Mouse (Mus musculus): ENCODE data around the gene Tmem120a. TPM values are rescaled to one million over a fixed set of nuclear protein-coding genes. Genes with fewer than 3 reads are reported as not detected.

Gene Tmem120a
- polyA plus RNA-seq, 1 experiment from 2014 or later: 87.8 TPM

- H3K4me1 ChIP-seq (ENCODE audit: control insufficient read depth, insufficient read depth, low read length): peaks cover 34% of the 10 kb centered on the region
- H3K36me3 ChIP-seq (ENCODE audit: control insufficient read depth, insufficient read depth, low read length): peaks cover 37% of the 10 kb centered on the region
- ATAC-seq: no peak
- H3K4me2 ChIP-seq (ENCODE audit: low read length): no peak overlapping the region
- H3K9ac ChIP-seq (ENCODE audit: low read depth, low read length): no peak overlapping the region
- H3K27me3 ChIP-seq (ENCODE audit: control insufficient read depth, insufficient read depth, low read depth, low read length): no peaks in the 10 kb centered on the region
- H3K4me3 ChIP-seq (ENCODE audit: low read depth, low read length): no peak overlapping the region
- H3K9me3 ChIP-seq (replicated peaks; ENCODE audit: control insufficient read depth, low read length, poor library complexity, severe bottlenecking): no peaks in the 10 kb centered on the region
- H3K27ac ChIP-seq (ENCODE audit: low read length): no peak overlapping the region
- WGBS: 94% methylated on average over 9 of the region's 9 CpGs
Observed at GRCm38 (mm10) chr5:135727871-135728270, 16.4 kb downstream of the Tmem120a start.

- peak overlapping the region; percentile 18 for H3K27ac ChIP-seq (ENCODE audit: low read length)
- peak overlapping the region; percentile 48 for H3K4me2 ChIP-seq (ENCODE audit: low read length)
- H3K27me3 ChIP-seq (ENCODE audit: control insufficient read depth, insufficient read depth, low read depth, low read length): no peaks in the 10 kb centered on the region
- 74% methylated on average over 2 of the region's 2 CpGs for WGBS
- ATAC-seq: no peak
- H3K9me3 ChIP-seq (replicated peaks; ENCODE audit: control insufficient read depth, low read length, poor library complexity, severe bottlenecking): no peaks in the 10 kb centered on the region
- peaks cover 27% of the 10 kb centered on the region for H3K36me3 ChIP-seq (ENCODE audit: control insufficient read depth, insufficient read depth, low read length)
- peaks cover 34% of the 10 kb centered on the region for H3K4me1 ChIP-seq (ENCODE audit: control insufficient read depth, insufficient read depth, low read length)
- H3K9ac ChIP-seq (ENCODE audit: low read depth, low read length): peak overlapping the region; percentile 30; the same call in 1 of the 2 replicates
- H3K4me3 ChIP-seq (ENCODE audit: low read depth, low read length): no peak overlapping the region
Observed at GRCm38 (mm10) chr5:135726641-135727346, 17.5 kb downstream of the Tmem120a start.

GRCm38 (mm10) chr5:135725991-135726390 lies 18.3 kb downstream of the Tmem120a start:
- ATAC-seq: no peak
- 22% methylated on average over 6 of the region's 6 CpGs for WGBS
- H3K27me3 ChIP-seq (ENCODE audit: control insufficient read depth, insufficient read depth, low read depth, low read length): no peaks in the 10 kb centered on the region
- H3K36me3 ChIP-seq (ENCODE audit: control insufficient read depth, insufficient read depth, low read length): peaks cover 19% of the 10 kb centered on the region
- H3K4me3 ChIP-seq (ENCODE audit: low read depth, low read length): peak overlapping the region; percentile 14; the same call in 1 of the 2 replicates
- H3K9me3 ChIP-seq (replicated peaks; ENCODE audit: control insufficient read depth, low read length, poor library complexity, severe bottlenecking): no peaks in the 10 kb centered on the region
- peak overlapping the region; percentile 48 for H3K4me2 ChIP-seq (ENCODE audit: low read length)
- H3K9ac ChIP-seq (ENCODE audit: low read depth, low read length): peak overlapping the region; percentile 52; the same call in 1 of the 2 replicates
- peaks cover 34% of the 10 kb centered on the region for H3K4me1 ChIP-seq (ENCODE audit: control insufficient read depth, insufficient read depth, low read length)
- H3K27ac ChIP-seq (ENCODE audit: low read length): peak overlapping the region; percentile 80

GRCm38 (mm10) chr5:135725391-135725841 lies 18.8 kb downstream of the Tmem120a start:
- peak; percentile 85 for ATAC-seq
- WGBS: 2% methylated on average over 8 of the region's 8 CpGs
- Histone ChIP-seq H3K9ac (ENCODE audit: low read depth, low read length) (peak overlapping the region; percentile 30), H3K4me3 (ENCODE audit: low read depth, low read length) (peak overlapping the region; percentile 14; the same call in 1 of the 2 replicates), H3K27me3 (ENCODE audit: control insufficient read depth, insufficient read depth, low read depth, low read length) (no peaks in the 10 kb centered on the region), H3K9me3 (replicated peaks; ENCODE audit: control insufficient read depth, low read length, poor library complexity, severe bottlenecking) (no peaks in the 10 kb centered on the region), H3K36me3 (ENCODE audit: control insufficient read depth, insufficient read depth, low read length) (peaks cover 13% of the 10 kb centered on the region), H3K4me1 (ENCODE audit: control insufficient read depth, insufficient read depth, low read length) (peaks cover 34% of the 10 kb centered on the region), H3K4me2 (ENCODE audit: low read length) (peak overlapping the region; percentile 48), H3K27ac (ENCODE audit: low read length) (peak overlapping the region; percentile 80)

GRCm38 (mm10) chr5:135724536-135725322 lies 19.5 kb downstream of the Tmem120a start:
- H3K4me3 ChIP-seq (ENCODE audit: low read depth, low read length): no peak overlapping the region
- 2% methylated on average over 9 of the region's 9 CpGs for WGBS
- peak overlapping the region; percentile 48; the same call in 1 of the 2 replicates for H3K4me2 ChIP-seq (ENCODE audit: low read length)
- peaks cover 6% of the 10 kb centered on the region for H3K36me3 ChIP-seq (ENCODE audit: control insufficient read depth, insufficient read depth, low read length)
- H3K9me3 ChIP-seq (replicated peaks; ENCODE audit: control insufficient read depth, low read length, poor library complexity, severe bottlenecking): no peaks in the 10 kb centered on the region
- H3K9ac ChIP-seq (ENCODE audit: low read depth, low read length): peak overlapping the region; percentile 30
- H3K27me3 ChIP-seq (ENCODE audit: control insufficient read depth, insufficient read depth, low read depth, low read length): no peaks in the 10 kb centered on the region
- peak; percentile 77 for ATAC-seq
- peaks cover 34% of the 10 kb centered on the region for H3K4me1 ChIP-seq (ENCODE audit: control insufficient read depth, insufficient read depth, low read length)
- H3K27ac ChIP-seq (ENCODE audit: low read length): peak overlapping the region; percentile 80

GRCm38 (mm10) chr5:135723165-135723751 lies 21.0 kb downstream of the Tmem120a start:
- ATAC-seq: no peak
- H3K4me1 ChIP-seq (ENCODE audit: control insufficient read depth, insufficient read depth, low read length): peaks cover 34% of the 10 kb centered on the region
- WGBS: 81% methylated on average over 3 of the region's 3 CpGs
- no peaks in the 10 kb centered on the region for H3K27me3 ChIP-seq (ENCODE audit: control insufficient read depth, insufficient read depth, low read depth, low read length)
- no peak overlapping the region for H3K27ac ChIP-seq (ENCODE audit: low read length)
- no peaks in the 10 kb centered on the region for H3K36me3 ChIP-seq (ENCODE audit: control insufficient read depth, insufficient read depth, low read length)
- no peaks in the 10 kb centered on the region for H3K9me3 ChIP-seq (replicated peaks; ENCODE audit: control insufficient read depth, low read length, poor library complexity, severe bottlenecking)
- H3K4me3 ChIP-seq (ENCODE audit: low read depth, low read length): no peak overlapping the region
- no peak overlapping the region for H3K4me2 ChIP-seq (ENCODE audit: low read length)
- H3K9ac ChIP-seq (ENCODE audit: low read depth, low read length): no peak overlapping the region

GRCm38 (mm10) chr5:135722121-135722520 lies 22.1 kb downstream of the Tmem120a start:
- no peak for ATAC-seq
- Histone ChIP-seq H3K4me3 (ENCODE audit: low read depth, low read length) (no peak overlapping the region), H3K27me3 (ENCODE audit: control insufficient read depth, insufficient read depth, low read depth, low read length) (no peaks in the 10 kb centered on the region), H3K9me3 (replicated peaks; ENCODE audit: control insufficient read depth, low read length, poor library complexity, severe bottlenecking) (no peaks in the 10 kb centered on the region), H3K36me3 (ENCODE audit: control insufficient read depth, insufficient read depth, low read length) (no peaks in the 10 kb centered on the region), H3K4me1 (ENCODE audit: control insufficient read depth, insufficient read depth, low read length) (peaks cover 32% of the 10 kb centered on the region), H3K27ac (ENCODE audit: low read length) (no peak overlapping the region), H3K4me2 (ENCODE audit: low read length) (no peak overlapping the region), H3K9ac (ENCODE audit: low read depth, low read length) (no peak overlapping the region)
- WGBS: 76% methylated on average over 11 of the region's 11 CpGs

- Histone ChIP-seq H3K4me2 (ENCODE audit: low read length) (no peak overlapping the region), H3K9ac (ENCODE audit: low read depth, low read length) (no peak overlapping the region), H3K27ac (ENCODE audit: low read length) (no peak overlapping the region), H3K9me3 (replicated peaks; ENCODE audit: control insufficient read depth, low read length, poor library complexity, severe bottlenecking) (no peaks in the 10 kb centered on the region), H3K36me3 (ENCODE audit: control insufficient read depth, insufficient read depth, low read length) (peaks cover 3% of the 10 kb centered on the region), H3K4me3 (ENCODE audit: low read depth, low read length) (no peak overlapping the region), H3K27me3 (ENCODE audit: control insufficient read depth, insufficient read depth, low read depth, low read length) (no peaks in the 10 kb centered on the region), H3K4me1 (ENCODE audit: control insufficient read depth, insufficient read depth, low read length) (peaks cover 22% of the 10 kb centered on the region)
- WGBS: 94% methylated on average over 8 of the region's 8 CpGs
- ATAC-seq: no peak
Observed at GRCm38 (mm10) chr5:135721076-135721475, 23.2 kb downstream of the Tmem120a start.

All from midbrain, embryonic 16.5 days (tissue).